Mouse (Mus musculus): ENCODE results near the gene Aarsd1. TPM values are rescaled to one million over a fixed set of nuclear protein-coding genes. Genes with fewer than 3 reads are reported as not detected.

Aarsd1 gene
- polyA plus RNA-seq, 1 experiment from 2014 or later = 52.3 TPM

- no peak overlapping the region for H3K4me2 ChIP-seq
- no peak for ATAC-seq (replicated peaks; ENCODE audit: insufficient number of reproducible peaks, low FRiP score, low TSS enrichment)
- no peak overlapping the region for H3K4me3 ChIP-seq (ENCODE audit: low read depth, low read length)
- H3K4me1 ChIP-seq (ENCODE audit: control insufficient read depth, insufficient read depth, low read length) = peaks cover 29% of the 10 kb centered on the region
- H3K9ac ChIP-seq (ENCODE audit: low read depth, low read length) = no peak overlapping the region
- 79% methylated on average over 15 of the region's 15 CpGs for WGBS (ENCODE audit: insufficient replicate concordance)
- 0 out of 2 replicates have a peak, but pooled peaks cover 6% of the 10 kb centered on the region for H3K36me3 ChIP-seq (ENCODE audit: control insufficient read depth, insufficient read depth, low read length)
- H3K27ac ChIP-seq (ENCODE audit: low read depth, low read length) = no peak overlapping the region
- no peaks in the 10 kb centered on the region for H3K9me3 ChIP-seq (replicated peaks; ENCODE audit: control insufficient read depth, low read length)
- no peaks in the 10 kb centered on the region for H3K27me3 ChIP-seq (ENCODE audit: control insufficient read depth, insufficient read depth, low read length)
Observed at GRCm38 (mm10) chr11:101460321-101460720, 42.9 kb upstream of the Aarsd1 start.

- H3K36me3 ChIP-seq (ENCODE audit: control insufficient read depth, insufficient read depth, low read length) = 0 out of 2 replicates have a peak, but pooled peaks cover 6% of the 10 kb centered on the region
- H3K4me2 ChIP-seq = no peak overlapping the region
- H3K9ac ChIP-seq (ENCODE audit: low read depth, low read length) = no peak overlapping the region
- 0 out of 2 replicates have a peak, but pooled peaks have one; percentile 22 for ATAC-seq (replicated peaks; ENCODE audit: insufficient number of reproducible peaks, low FRiP score, low TSS enrichment)
- WGBS (ENCODE audit: insufficient replicate concordance) = 36% methylated on average over 4 of the region's 6 CpGs
- no peak overlapping the region for H3K27ac ChIP-seq (ENCODE audit: low read depth, low read length)
- no peaks in the 10 kb centered on the region for H3K9me3 ChIP-seq (replicated peaks; ENCODE audit: control insufficient read depth, low read length)
- H3K4me1 ChIP-seq (ENCODE audit: control insufficient read depth, insufficient read depth, low read length) = peaks cover 29% of the 10 kb centered on the region
- H3K27me3 ChIP-seq (ENCODE audit: control insufficient read depth, insufficient read depth, low read length) = no peaks in the 10 kb centered on the region
- H3K4me3 ChIP-seq (ENCODE audit: low read depth, low read length) = no peak overlapping the region
Observed at GRCm38 (mm10) chr11:101459716-101460115, 42.3 kb upstream of the Aarsd1 start.

- WGBS (ENCODE audit: insufficient replicate concordance) = 85% methylated on average over 12 of the region's 12 CpGs
- H3K9ac ChIP-seq (ENCODE audit: low read depth, low read length) = no peak overlapping the region
- no peak overlapping the region for H3K27ac ChIP-seq (ENCODE audit: low read depth, low read length)
- H3K4me1 ChIP-seq (ENCODE audit: control insufficient read depth, insufficient read depth, low read length) = peaks cover 16% of the 10 kb centered on the region
- no peak overlapping the region for H3K4me3 ChIP-seq (ENCODE audit: low read depth, low read length)
- H3K36me3 ChIP-seq (ENCODE audit: control insufficient read depth, insufficient read depth, low read length) = 0 out of 2 replicates have a peak, but pooled peaks cover 6% of the 10 kb centered on the region
- ATAC-seq (replicated peaks; ENCODE audit: insufficient number of reproducible peaks, low FRiP score, low TSS enrichment) = no peak
- H3K4me2 ChIP-seq = no peak overlapping the region
- no peaks in the 10 kb centered on the region for H3K9me3 ChIP-seq (replicated peaks; ENCODE audit: control insufficient read depth, low read length)
- no peaks in the 10 kb centered on the region for H3K27me3 ChIP-seq (ENCODE audit: control insufficient read depth, insufficient read depth, low read length)
Observed at GRCm38 (mm10) chr11:101458217-101458616, 40.8 kb upstream of the Aarsd1 start.

- ATAC-seq (replicated peaks; ENCODE audit: insufficient number of reproducible peaks, low FRiP score, low TSS enrichment) = no peak
- Histone ChIP-seq H3K36me3 (ENCODE audit: control insufficient read depth, insufficient read depth, low read length) (0 out of 2 replicates have a peak, but pooled peaks cover 6% of the 10 kb centered on the region), H3K4me2 (no peak overlapping the region), H3K27me3 (ENCODE audit: control insufficient read depth, insufficient read depth, low read length) (no peaks in the 10 kb centered on the region), H3K9ac (ENCODE audit: low read depth, low read length) (no peak overlapping the region), H3K4me1 (ENCODE audit: control insufficient read depth, insufficient read depth, low read length) (peaks cover 11% of the 10 kb centered on the region), H3K4me3 (ENCODE audit: low read depth, low read length) (no peak overlapping the region), H3K27ac (ENCODE audit: low read depth, low read length) (no peak overlapping the region), H3K9me3 (replicated peaks; ENCODE audit: control insufficient read depth, low read length) (no peaks in the 10 kb centered on the region)
- 81% methylated on average over 6 of the region's 9 CpGs for WGBS (ENCODE audit: insufficient replicate concordance)
Observed at GRCm38 (mm10) chr11:101457631-101458030, 40.2 kb upstream of the Aarsd1 start.

- no peak overlapping the region for H3K4me2 ChIP-seq
- WGBS (ENCODE audit: insufficient replicate concordance) = 83% methylated on average over 7 of the region's 7 CpGs
Observed at GRCm38 (mm10) chr11:101455627-101456026, 38.2 kb upstream of the Aarsd1 start.

GRCm38 (mm10) chr11:101454702-101455101 is 37.3 kb upstream of the Aarsd1 start:
- ATAC-seq (replicated peaks; ENCODE audit: insufficient number of reproducible peaks, low FRiP score, low TSS enrichment) = no peak
- H3K4me1 ChIP-seq (ENCODE audit: control insufficient read depth, insufficient read depth, low read length) = peaks cover 4% of the 10 kb centered on the region

More at GRCm38 (mm10) chr11:101455627-101456026, 38.2 kb upstream of the Aarsd1 start:
- no peak for ATAC-seq (replicated peaks; ENCODE audit: insufficient number of reproducible peaks, low FRiP score, low TSS enrichment)
- H3K9me3 ChIP-seq (replicated peaks; ENCODE audit: control insufficient read depth, low read length) = no peaks in the 10 kb centered on the region
- no peaks in the 10 kb centered on the region for H3K27me3 ChIP-seq (ENCODE audit: control insufficient read depth, insufficient read depth, low read length)
- peaks cover 8% of the 10 kb centered on the region for H3K4me1 ChIP-seq (ENCODE audit: control insufficient read depth, insufficient read depth, low read length)
- H3K9ac ChIP-seq (ENCODE audit: low read depth, low read length) = no peak overlapping the region
- 0 out of 2 replicates have a peak, but pooled peaks cover 3% of the 10 kb centered on the region for H3K36me3 ChIP-seq (ENCODE audit: control insufficient read depth, insufficient read depth, low read length)
- no peak overlapping the region for H3K4me3 ChIP-seq (ENCODE audit: low read depth, low read length)
- no peak overlapping the region for H3K27ac ChIP-seq (ENCODE audit: low read depth, low read length)

GRCm38 (mm10) chr11:101452093-101452774 is 34.8 kb upstream of the Aarsd1 start:
- Histone ChIP-seq H3K4me3 (ENCODE audit: low read depth, low read length) (no peak overlapping the region), H3K36me3 (ENCODE audit: control insufficient read depth, insufficient read depth, low read length) (no peaks in the 10 kb centered on the region), H3K4me2 (no peak overlapping the region), H3K27ac (ENCODE audit: low read depth, low read length) (no peak overlapping the region), H3K27me3 (ENCODE audit: control insufficient read depth, insufficient read depth, low read length) (no peaks in the 10 kb centered on the region), H3K4me1 (ENCODE audit: control insufficient read depth, insufficient read depth, low read length) (0 out of 2 replicates have a peak, but pooled peaks cover 6% of the 10 kb centered on the region), H3K9ac (ENCODE audit: low read depth, low read length) (no peak overlapping the region), H3K9me3 (replicated peaks; ENCODE audit: control insufficient read depth, low read length) (no peaks in the 10 kb centered on the region)
- no peak for ATAC-seq (replicated peaks; ENCODE audit: insufficient number of reproducible peaks, low FRiP score, low TSS enrichment)
- 58% methylated on average over 10 of the region's 10 CpGs for WGBS (ENCODE audit: insufficient replicate concordance)

More at GRCm38 (mm10) chr11:101454702-101455101, 37.3 kb upstream of the Aarsd1 start:
- Histone ChIP-seq H3K27me3 (ENCODE audit: control insufficient read depth, insufficient read depth, low read length) (no peaks in the 10 kb centered on the region), H3K9ac (ENCODE audit: low read depth, low read length) (no peak overlapping the region), H3K4me2 (no peak overlapping the region), H3K9me3 (replicated peaks; ENCODE audit: control insufficient read depth, low read length) (no peaks in the 10 kb centered on the region), H3K36me3 (ENCODE audit: control insufficient read depth, insufficient read depth, low read length) (no peaks in the 10 kb centered on the region), H3K4me3 (ENCODE audit: low read depth, low read length) (no peak overlapping the region), H3K27ac (ENCODE audit: low read depth, low read length) (no peak overlapping the region)
- WGBS (ENCODE audit: insufficient replicate concordance) = 78% methylated on average over 6 of the region's 6 CpGs

GRCm38 (mm10) chr11:101451536-101451935 is 34.1 kb upstream of the Aarsd1 start:
- H3K4me3 ChIP-seq (ENCODE audit: low read depth, low read length) = no peak overlapping the region
- no peaks in the 10 kb centered on the region for H3K36me3 ChIP-seq (ENCODE audit: control insufficient read depth, insufficient read depth, low read length)
- no peak overlapping the region for H3K27ac ChIP-seq (ENCODE audit: low read depth, low read length)
- no peaks in the 10 kb centered on the region for H3K9me3 ChIP-seq (replicated peaks; ENCODE audit: control insufficient read depth, low read length)
- no peak for ATAC-seq (replicated peaks; ENCODE audit: insufficient number of reproducible peaks, low FRiP score, low TSS enrichment)
- H3K4me2 ChIP-seq = no peak overlapping the region
- WGBS (ENCODE audit: insufficient replicate concordance) = 87% methylated on average over 10 of the region's 10 CpGs
- H3K9ac ChIP-seq (ENCODE audit: low read depth, low read length) = no peak overlapping the region
- 0 out of 2 replicates have a peak, but pooled peaks cover 6% of the 10 kb centered on the region for H3K4me1 ChIP-seq (ENCODE audit: control insufficient read depth, insufficient read depth, low read length)
- H3K27me3 ChIP-seq (ENCODE audit: control insufficient read depth, insufficient read depth, low read length) = no peaks in the 10 kb centered on the region
